Mouse (Mus musculus) lung, postnatal 0 days (tissue): ENCODE measurements around the gene Gcc2.

Experiments used
- CTCF ChIP-seq: IDR thresholded peaks from 2 replicates; pipeline ENCODE4 v1.5.1; 2016; ENCODE audit warnings: antibody characterized with exemption, mild to moderate bottlenecking
- EP300 ChIP-seq: IDR thresholded peaks from 2 replicates; pipeline ENCODE4 v1.6.1; 2016; ENCODE audit warnings: antibody characterized with exemption, mild to moderate bottlenecking, control low read depth

DNA sequence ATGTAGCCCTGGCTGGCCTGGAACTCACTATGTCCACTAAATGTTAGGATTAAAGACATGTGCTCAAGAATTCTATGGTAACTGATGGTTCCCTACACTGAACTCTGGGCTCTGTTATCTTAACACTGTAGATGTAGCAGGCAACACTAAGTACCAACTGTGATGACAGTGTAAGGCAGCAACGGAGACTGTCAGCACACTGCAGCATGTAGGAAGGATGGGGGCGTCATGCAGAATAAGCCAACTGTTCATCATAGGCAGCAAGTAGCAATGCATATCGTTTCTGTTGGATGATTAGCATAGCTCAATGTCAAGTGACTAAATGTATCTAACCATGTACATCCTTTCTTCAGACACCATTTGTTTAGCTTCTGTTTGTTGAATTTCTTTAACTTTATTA, 38.9 kb downstream of the Gcc2 start:
- TF ChIP-seq CTCF (no peak), EP300 (no peak)
